Mouse (Mus musculus) layer of hippocampus, adult 18-20 months (tissue): ENCODE measurements around the gene Lpcat3. TPM values are rescaled to one million over a fixed set of nuclear protein-coding genes. Genes with fewer than 3 reads are reported as not detected.
A peak's percentile ranks its signal among the peaks of the same experiment; 100 is the strongest.

Experiments used
- DNase-seq, 2 experiments: peaks; one replicate each; pipeline ENCODE4 v3.0.0; 2022; ENCODE audit warnings: low spot score in 2 of 2
- total RNA-seq, 2 experiments: library from RNA; stranded (reverse); gene quantifications; 2 replicates each; pipeline ENCODE4 v1.2.3; 2021

Gene Lpcat3
- total RNA-seq, 2 experiments from 2014 or later = 25.2 to 29.2 TPM

DNA sequence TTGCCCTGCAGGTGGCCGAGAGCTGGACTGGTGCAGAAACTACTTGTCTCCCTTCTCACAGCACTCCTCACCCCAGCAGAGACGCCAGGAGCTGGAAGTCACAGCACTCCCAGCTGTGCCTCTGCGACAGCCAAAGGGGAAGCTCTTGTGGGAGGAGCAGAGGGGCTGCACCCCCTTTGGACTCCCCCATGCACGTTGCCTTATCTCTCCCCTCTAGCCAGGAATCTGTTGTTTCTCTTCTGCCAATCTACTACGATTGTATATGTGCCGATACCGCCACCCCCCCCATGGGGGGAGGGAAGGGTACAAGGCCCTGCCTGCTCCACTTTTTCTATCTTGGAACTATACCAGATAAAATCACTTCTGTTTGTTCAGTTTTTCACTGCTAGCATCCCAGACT is 41.0 kb downstream of the Lpcat3 start:
- DNase-seq = no peak

DNA sequence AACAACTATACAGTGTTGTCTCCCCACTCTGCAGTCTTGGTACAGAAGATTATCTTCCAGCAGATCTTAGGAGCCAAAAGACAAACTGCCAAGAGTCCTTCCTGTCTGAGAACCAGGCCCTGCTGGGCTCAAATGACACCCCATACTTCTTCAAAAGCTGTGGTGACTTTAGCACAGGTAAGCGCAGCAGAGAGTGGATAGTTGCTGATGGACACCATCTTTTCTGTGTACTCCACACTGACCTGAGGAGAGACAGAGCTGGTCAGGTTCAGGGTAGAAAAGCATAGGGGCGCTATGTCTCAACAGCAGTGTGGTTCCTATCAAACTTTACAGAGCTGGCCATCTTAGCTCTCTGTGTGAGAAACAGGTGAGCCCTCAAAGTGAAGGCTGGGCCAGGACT is 41.6 kb downstream of the Lpcat3 start:
- no peak for DNase-seq

DNA sequence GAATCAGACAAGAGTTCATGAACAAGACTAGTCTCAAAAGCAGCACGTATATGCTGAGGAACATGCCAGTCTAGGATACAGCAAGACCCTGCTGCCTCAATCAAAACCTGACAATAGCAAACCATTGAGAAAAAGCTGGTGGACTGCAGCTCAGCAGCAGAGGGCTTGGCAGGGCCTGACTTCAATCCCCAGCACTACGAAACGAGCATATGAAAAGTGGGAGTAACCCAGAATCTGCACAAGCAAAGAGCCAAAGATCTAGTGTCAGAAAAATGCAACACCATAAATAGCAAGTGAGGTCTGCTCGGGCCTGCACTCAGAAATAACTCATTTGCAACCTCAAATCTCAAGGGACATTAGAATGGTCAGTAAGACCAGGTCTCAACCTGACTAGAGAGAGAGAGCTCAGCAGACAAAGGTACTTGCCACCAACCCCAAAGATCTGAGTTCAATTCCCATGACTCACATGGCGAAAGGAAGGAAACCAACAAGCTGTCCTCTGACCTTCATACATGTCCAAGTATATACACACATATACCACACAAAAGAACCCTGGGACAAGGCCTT is 43.3 kb downstream of the Lpcat3 start:
- peak in 1 of 2 experiments; percentile 61 for DNase-seq

DNA sequence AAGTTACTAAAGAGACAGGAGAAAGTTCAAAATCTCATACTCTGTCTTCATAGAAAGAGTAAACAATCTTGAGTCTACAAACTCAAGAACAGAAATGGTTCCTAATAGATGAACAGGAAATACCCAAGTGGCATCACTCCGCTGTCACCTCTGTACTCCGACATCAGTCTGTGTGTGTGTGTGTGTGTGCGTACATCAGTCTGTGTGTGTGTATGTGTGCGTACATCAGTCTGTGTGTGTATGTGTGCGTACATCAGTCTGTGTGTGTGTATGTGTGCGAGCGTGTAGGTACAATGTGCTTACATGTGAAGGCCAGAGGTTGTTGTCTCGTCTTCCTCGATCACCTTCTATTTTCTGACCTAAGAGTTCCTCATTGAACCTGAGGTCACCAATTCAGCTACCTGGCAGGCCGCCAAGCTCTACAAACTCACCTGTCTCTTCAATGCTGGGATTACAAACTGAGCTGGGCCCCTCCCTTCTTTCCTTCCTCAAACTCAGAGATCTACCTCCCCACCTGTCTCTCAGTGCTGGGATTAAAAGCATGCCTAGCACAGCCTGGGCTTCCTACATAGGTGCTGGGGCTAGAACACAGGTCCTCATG is 45.6 kb downstream of the Lpcat3 start:
- no peak for DNase-seq

DNA sequence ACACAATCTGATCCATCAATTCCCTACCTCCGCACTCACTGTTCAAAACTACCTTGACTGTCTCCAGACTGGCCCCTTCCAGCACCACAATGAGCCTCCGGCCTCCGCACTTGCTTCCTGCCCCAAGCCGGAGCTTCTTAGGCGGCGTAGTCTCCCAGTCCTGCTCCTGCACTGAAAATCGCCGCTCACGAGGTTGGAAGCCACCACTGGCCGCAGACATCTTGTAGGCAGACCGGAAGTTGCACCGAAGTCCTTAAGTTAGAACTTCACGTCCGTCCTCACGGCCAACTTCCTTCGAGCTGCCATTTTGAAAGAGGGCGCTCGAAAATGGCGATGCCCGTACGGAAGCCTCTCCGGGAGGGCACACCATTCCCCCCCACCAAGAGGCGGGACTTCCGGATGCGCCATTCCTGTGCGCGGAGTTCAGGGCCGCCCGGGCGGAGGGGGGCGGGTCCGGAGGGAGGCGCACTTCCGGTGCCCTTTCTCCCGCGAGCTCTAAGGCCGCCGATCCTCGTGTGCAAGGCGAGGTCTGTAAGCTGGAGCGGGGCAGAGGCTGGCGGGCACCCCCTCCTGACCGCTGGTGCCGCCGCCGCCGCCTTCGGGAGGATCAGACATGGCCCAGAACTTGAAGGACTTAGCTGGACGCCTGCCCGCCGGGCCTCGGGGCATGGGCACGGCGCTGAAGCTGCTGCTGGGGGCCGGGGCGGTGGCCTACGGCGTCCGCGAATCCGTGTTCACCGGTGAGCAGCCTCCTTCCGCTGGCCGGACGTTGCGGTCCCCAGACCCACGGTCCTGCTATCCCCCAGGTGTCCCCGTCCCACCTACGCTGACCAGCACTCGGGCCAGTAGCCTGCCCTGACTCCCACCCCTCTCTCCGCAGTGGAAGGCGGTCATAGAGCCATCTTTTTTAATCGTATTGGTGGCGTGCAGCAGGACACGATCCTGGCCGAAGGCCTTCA is 49.3 kb downstream of the Lpcat3 start, which contains the start of the genes Emg1 and Phb2:
TSS of gene Emg1 (minus strand) at position 355 of the 959 bp plus-strand sequence.
TSS of gene Phb2 (plus strand) at position 513 of the 959 bp plus-strand sequence.
- peak; percentile 96 to 98 for DNase-seq

DNA sequence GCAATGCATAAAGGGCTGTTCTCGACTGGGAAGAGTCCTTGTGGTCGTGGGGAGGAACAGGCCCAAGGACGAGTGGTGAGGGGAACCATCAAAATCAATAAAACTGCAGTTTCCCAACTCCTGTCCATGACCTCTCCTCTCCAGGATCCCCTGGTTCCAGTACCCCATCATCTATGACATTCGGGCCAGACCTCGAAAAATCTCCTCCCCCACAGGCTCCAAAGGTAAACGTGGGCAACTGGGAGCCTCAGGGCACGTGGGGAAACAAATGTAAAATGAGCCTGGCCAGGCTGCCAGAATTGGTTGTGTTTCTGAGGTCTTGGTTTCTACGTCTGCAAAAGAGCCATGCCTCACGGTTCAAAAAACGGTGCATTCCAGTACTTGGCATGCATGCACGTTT is 50.1 kb downstream of the Lpcat3 start:
- no peak for DNase-seq

DNA sequence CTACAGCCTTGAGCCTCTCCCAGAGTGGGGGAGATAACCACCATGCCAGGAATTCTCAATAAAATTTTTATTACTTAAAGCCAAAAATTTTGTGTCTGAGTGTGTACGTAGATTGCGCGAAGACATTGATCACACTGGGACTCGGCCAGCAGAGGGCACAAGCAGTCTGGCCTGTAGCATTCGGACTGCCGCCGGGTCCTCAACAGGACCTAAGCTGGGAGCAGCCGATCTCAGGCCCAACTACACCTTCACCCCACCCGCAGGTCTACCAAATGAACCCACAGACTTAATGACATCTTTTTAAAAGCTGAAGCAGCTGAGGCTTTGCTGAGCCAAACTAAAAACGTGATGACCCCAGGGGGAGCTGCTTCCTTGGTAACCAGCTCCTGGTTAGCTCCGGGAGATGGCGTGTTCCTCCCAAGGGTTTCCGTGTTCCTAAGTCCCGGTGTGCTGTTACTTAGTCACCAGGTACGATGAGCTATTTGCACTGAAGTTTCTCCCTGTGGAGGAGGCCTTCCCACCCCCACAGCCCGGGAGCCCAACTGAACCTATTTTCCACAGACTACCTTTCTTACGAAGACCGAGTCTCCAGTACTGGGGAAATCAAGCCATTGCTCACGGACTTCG is 54.1 kb downstream of the Lpcat3 start:
- no peak for DNase-seq

DNA sequence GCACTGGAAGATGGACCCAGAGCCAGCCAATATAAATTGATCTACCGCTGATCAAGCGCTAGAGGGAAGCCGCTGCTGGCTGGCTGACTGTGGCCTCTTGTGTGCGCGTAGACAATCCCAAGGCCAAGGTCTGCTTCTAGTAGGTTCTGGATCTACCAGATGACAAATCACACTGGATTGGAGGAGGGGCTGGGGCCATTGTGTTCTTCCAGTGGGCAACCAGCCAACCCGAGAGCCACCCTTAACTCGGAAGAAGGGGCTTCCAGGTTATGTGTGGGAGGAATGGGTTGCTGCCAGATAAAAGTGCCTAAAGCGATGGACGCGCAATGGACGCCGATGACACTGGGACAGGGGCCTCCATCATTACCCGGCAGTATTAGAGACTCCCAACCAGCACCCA is 55.1 kb downstream of the Lpcat3 start:
- DNase-seq = no peak

DNA sequence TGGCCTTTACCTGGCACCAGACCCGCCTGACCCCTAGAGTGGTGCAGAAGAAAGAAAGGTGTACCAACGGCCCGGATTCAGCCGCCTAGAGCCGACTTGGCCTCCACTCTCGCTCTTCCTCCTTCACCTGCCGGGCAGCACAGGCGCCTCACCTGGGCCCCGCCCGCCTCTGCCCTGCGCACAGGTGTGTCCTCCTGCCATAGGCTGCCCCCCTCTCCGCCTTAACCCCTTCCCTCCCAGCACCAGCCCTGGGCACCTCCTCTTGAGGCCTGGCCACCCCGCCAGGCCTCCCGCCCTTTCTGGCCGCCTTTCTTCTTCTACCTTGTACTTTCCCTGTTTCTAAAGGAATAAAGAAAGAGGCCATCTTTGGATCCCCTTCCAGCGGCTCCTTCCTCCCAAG is 55.9 kb downstream of the Lpcat3 start:
- DNase-seq = no peak

DNA sequence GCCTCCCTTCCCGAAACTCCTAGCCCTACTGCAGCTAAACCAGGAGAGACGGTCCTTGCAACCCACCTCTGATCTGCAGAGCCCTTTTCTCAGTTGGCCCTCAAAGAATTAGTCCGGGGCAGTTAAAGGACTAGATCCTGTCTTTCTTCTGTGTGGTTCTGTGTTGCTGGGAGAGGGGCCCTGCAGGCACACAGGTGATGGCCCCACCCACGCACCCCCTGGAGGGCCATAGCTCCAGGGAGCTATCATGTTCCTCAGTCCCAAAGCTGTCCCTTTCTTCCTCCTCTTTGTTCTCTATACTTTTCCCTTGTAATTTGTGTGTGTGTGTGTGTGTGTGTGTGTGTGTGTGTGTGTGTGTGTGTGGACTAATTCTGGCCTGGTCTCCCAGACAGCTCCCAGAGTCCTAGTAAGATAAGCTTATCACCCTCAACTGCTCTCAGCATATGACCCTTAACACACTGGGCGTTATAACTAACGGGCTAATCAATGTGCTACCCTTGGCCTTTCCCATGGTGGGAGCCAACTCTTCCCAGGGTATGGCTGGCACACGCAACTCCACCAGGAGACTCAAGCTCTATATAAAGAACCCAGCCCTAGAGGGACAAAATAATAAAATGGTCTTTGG is 56.6 kb downstream of the Lpcat3 start:
- DNase-seq = no peak

DNA sequence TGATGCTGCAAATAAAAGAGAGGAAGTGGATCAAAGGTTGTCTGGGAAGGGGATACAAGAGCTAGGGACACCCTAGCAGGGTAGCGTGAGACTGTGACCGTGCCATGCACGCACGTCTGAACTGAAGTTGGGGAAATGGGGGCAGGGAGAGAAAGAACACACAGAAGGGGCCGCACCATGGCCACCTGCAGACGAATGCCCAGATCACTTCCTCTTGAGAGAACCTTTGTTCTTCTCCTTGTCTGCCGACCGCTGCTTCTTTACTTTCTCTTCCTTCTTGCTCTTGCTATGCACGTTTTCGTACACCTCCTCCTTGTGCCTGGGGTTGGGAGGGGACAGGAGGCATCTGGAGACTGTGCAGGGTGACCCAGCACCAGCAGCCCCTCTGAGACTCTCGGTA is 58.1 kb downstream of the Lpcat3 start:
- DNase-seq = no peak

DNA sequence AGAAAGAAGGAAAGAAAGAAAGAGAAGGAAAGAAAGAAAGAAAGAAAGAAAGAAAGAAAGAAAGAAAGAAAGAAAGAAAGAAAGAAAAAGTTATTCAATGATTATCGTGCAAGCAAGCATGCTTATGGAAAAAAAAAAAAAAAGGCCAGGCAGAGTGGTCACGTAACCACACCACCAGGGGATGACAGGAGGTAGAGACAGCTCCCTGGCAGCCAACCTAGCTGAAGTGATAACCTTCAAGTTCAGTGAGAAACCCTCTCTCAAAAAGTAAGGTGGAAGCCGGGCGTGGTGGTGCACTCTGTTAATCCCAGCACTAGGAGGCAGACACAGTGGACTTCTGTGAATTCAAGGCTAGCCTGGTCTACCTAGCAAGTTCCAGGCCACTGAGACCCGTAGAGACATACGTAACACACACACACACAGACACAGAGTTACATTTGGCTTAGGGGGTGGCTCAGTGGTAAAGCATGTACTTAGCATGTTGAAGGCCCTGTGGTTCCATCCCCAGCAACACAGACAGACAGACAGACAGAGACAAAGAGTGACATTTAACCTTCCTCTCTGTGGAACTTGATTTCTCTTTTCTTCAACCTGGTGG is 60.1 kb downstream of the Lpcat3 start:
- DNase-seq = no peak

DNA sequence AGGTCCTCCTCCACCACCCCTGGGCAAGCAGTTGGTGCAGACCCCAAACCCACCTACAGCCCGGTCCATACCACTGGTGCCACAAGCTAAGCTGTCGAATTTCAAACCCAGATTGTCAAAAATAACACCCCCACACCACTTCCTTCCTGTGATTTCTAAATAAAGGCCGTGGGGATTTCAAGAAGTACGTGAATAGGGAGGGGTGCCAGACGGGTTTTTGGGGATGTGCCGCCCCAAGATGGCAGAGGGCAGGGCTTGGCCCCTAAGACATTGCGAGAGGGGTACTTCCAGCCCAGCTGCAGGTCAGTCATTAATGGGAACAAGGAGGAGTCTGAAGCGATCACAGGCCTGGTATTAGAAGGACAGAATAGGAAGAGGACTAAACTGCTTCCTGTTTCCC is 60.7 kb downstream of the Lpcat3 start:
- no peak for DNase-seq

DNA sequence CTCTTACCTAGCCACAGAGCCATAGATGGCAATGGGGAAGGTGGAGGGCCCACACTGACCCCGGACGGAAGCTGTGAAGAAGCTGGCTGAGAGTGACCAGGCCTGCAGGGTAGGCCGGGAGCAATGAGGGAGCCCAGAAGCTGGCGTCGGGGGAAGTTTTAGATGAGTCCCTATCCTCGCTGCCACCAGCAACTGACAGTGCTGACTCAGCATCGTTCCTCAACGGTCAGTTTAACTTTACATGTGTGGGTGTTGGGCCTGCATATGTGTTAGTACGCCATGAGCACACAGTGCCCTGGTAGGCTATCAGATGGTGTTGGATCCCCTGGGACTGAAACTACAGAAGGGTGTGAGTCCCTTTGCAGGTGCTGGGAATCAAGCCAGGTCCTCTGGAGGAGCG is 61.6 kb downstream of the Lpcat3 start:
- no peak for DNase-seq

DNA sequence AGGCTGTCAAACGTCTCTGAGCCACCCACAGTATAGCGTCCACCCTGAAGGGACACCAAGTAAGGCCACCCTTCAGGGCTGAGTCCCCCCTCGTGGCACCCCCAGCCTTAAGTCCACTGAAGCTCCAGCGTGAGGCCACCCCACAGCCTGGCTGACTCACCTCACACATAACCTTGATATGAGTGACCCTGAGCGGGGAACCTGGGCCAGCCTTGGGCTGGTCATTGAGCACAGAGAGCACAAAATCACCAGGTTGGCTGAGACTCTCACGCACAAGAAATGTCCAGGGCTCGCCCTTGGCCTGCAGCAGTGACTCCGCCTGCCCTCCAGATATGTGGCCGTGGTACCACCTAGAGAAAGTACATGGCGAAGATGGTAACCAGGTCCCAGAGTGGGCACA is 65.8 kb downstream of the Lpcat3 start:
- no peak for DNase-seq

DNA sequence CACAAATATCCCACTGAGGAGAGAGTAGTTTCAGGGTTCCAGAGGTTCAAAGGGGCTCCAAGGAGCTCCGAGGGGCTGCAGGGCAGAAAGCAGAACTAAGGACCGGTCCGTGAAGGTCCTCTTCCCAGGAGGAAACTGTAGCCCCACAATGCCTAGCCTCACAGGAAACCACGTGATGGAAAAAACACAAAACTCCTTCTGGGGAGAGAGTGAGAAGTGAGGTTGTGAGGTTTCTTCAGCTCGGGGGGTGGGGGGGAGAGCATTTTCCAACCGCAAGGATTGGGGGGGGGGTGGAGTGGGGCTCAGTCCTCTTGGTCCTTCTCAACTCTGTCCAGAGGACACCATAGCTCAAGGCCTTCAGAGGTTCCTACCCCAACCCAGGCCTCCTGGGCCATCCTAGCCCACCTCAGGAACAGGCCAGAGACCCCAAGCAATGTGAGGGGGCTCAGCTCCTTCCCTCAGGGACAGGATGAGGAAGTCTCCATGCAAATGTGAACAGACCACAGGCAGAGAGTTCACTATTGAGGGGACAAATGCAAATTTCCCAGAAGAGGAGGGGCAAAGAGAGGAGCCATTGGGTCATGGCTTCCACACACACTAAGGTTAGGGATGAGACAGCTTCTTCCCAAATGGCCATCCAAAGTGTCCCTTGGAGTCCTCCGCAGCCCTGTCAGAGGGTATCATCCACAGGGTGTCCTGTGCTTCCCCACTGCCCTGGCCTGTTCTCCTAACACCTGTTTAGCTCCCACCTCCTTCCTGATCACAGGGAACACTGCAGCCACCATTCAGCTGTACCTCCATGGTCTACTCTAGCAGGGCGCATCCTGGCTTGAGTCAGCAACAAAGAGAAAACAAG is 67.3 kb downstream of the Lpcat3 start:
- no peak for DNase-seq

DNA sequence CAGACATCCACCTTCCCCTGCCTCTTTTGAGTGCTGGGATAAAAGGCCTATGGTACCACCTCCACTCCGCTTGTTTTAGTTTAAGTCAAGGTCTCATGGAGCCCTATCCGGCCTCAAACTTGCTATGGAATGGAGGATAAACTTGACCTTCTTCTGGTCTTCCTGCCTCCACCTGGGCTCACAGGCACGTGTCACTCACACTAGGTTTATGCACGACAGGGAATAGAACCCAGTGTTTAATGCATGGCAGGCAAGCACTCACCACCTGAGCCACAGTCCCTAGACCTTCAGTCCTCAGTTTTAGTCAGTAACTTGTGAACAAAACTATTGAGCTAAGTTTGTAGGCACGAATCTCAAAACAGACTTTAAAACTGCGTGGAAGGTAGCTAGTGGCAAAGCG is 68.2 kb downstream of the Lpcat3 start:
- DNase-seq = no peak

DNA sequence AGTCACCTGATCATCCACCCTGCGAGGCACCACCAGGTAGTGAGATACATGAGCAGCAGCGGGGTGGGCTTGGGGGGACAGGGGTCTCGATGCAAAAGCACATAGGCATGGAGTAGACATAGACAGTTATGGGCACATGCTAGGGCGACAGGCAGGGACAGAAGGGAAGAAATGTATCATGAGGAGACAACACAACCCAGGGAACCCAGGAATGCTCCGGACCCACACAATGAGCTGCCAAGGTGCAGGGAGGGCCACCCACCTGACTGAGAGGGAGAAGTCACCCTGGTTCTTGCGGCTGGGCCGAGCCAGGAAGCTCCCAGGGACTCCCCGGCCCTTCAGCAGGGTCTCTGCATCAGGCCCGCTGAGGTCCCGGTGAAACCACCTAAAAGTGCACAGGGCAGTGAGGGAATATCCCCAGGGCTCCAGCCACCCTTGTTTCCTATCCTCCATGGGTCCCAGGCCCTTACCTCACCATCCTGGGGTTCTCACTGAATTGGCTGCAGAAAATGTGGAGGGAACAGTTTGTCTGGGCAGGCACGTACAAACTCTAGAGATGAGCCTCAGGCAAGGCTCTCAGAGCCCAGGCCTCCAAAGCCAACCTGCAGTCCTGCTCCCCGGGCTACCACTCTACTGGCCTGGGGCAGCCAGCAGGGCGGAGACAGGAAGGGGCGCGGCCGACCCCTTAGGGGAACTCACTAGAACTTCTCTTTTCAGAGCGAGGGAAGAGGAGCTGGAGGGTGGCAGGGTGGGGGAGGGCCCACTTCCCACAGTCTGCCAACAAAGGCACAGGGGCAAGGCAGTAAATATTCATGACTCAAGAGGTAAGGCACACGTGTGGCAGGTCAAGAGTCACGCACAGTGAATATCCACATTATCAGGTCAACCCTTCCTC is 69.9 kb downstream of the Lpcat3 start:
- DNase-seq = no peak

DNA sequence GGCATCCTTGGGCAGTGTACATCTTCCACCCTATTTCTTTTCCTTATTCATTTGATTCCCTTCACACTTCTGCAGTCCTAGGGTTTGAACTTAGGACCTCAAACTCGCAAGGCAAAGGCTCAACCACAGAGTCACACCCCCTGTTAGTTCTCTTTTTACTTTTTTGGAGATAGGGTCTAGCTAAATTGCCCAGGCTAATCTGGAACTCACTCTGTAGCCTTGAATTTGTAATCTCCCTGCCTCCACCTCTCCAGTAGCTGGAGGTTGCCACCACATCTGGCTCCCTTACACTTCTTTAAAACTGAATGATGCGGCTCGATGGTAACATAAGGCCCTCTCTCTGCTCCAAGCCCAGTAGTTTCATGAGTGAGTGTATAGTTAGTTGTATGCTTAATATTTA is 71.6 kb downstream of the Lpcat3 start:
- no peak for DNase-seq
